ENCODE assay signal across 18 mouse cellular contexts in genomic region chr4:65475925-65476560, GRCm38 (mm10).
DNase-seq lines count a peak whose midpoint lies in the region; ATAC-seq lines count a peak whose summit lies in the region.
"Had no signal": no experiment of that assay in that cellular context is flagged by ENCODE, and none has a peak within 500 bp of the region (broad histone marks: within the 10 kb centered on the region; RNA-seq: fewer than 3 reads in every experiment).

No protein-coding gene starts in this region.

- no peak for ATAC-seq in hindbrain, embryonic 14.5 days (ENCODE audit: low FRiP score)

- WGBS in hindbrain, embryonic 14.5 days: 49% methylated on average over 4 of the region's 4 CpGs

- no peak overlapping the region for H3K9ac ChIP-seq in hindbrain, embryonic 14.5 days
- H3K9ac ChIP-seq: embryonic facial prominence, embryonic 13.5 days; forebrain, embryonic 12.5 days; limb, embryonic 12.5 days; liver, embryonic 13.5 days; lung, embryonic 15.5 days; midbrain, embryonic 12.5 days; neural tube, embryonic 13.5 days had no signal

- DNase-seq in heart, adult 11 months: peak; percentile 91
- DNase-seq in heart, postnatal 36 days: no peak
- peak; percentile 15 to 19 for DNase-seq in right cerebral cortex, adult 2 months (ENCODE audit: low spot score in 2 of 2)
- DNase-seq in right cerebral cortex, postnatal 4 days: no peak
- peak; percentile 67 for DNase-seq in adrenal gland, postnatal 10 days
- no peak for DNase-seq in ovary, postnatal 10 days (ENCODE audit: low spot score)
- no peak for DNase-seq in hindbrain, embryonic 14.5 days (ENCODE audit: low spot score)
- DNase-seq: cerebellum, adult 11-12 months; kidney, adult 18-20 months; kidney, postnatal 10 days; liver, embryonic 13.5 days; thymus, adult 2 months had no signal

- intact Hi-C loops in heart, postnatal 36 days (cut with DNase I): no loop called here

- H3K4me2 ChIP-seq in hindbrain, embryonic 14.5 days (replicated peaks): no peak overlapping the region
- H3K4me2 ChIP-seq: embryonic facial prominence, embryonic 13.5 days; forebrain, embryonic 12.5 days; limb, embryonic 12.5 days; liver, embryonic 13.5 days; lung, embryonic 15.5 days; midbrain, embryonic 12.5 days; neural tube, embryonic 13.5 days had no signal

- no peak overlapping the region for H3K4me3 ChIP-seq in hindbrain, embryonic 14.5 days (replicated peaks; ENCODE audit: low read length)
- H3K4me3 ChIP-seq: embryonic facial prominence, embryonic 13.5 days; forebrain, embryonic 12.5 days; limb, embryonic 12.5 days; liver, embryonic 13.5 days; lung, embryonic 15.5 days; midbrain, embryonic 12.5 days; neural tube, embryonic 13.5 days had no signal

- no peaks in the 10 kb centered on the region for H3K36me3 ChIP-seq in hindbrain, embryonic 14.5 days (replicated peaks; ENCODE audit: control insufficient read depth, insufficient read depth)
- H3K36me3 ChIP-seq: embryonic facial prominence, embryonic 13.5 days; forebrain, embryonic 12.5 days; limb, embryonic 12.5 days; liver, embryonic 13.5 days; lung, embryonic 15.5 days; midbrain, embryonic 12.5 days; neural tube, embryonic 13.5 days had no signal

- no peak overlapping the region for H3K27ac ChIP-seq in hindbrain, embryonic 14.5 days
- H3K27ac ChIP-seq: embryonic facial prominence, embryonic 13.5 days; forebrain, embryonic 12.5 days; limb, embryonic 12.5 days; liver, embryonic 13.5 days; lung, embryonic 15.5 days; midbrain, embryonic 12.5 days; neural tube, embryonic 13.5 days had no signal

- H3K9me3 ChIP-seq in hindbrain, embryonic 14.5 days (ENCODE audit: control insufficient read depth, low read length): no peaks in the 10 kb centered on the region
- H3K9me3 ChIP-seq: embryonic facial prominence, embryonic 13.5 days; forebrain, embryonic 12.5 days; limb, embryonic 12.5 days; liver, embryonic 13.5 days; lung, embryonic 15.5 days; midbrain, embryonic 12.5 days; neural tube, embryonic 13.5 days had no signal

- H3K27me3 ChIP-seq in hindbrain, embryonic 14.5 days (ENCODE audit: control insufficient read depth, insufficient read depth, low read length): no peaks in the 10 kb centered on the region
- H3K27me3 ChIP-seq: embryonic facial prominence, embryonic 13.5 days; limb, embryonic 12.5 days; liver, embryonic 13.5 days; lung, embryonic 15.5 days; midbrain, embryonic 12.5 days; neural tube, embryonic 13.5 days had no signal

- H3K4me1 ChIP-seq in hindbrain, embryonic 14.5 days (replicated peaks; ENCODE audit: control insufficient read depth, insufficient read depth, low read length): no peaks in the 10 kb centered on the region; the same call in 1 of the 2 replicates
- H3K4me1 ChIP-seq: embryonic facial prominence, embryonic 13.5 days; liver, embryonic 13.5 days; lung, embryonic 15.5 days; neural tube, embryonic 13.5 days had no signal

Comparison
In these comparisons a context has a peak if more than half of its experiments do, and no peak if none do; other contexts are left out.
1. DNase-seq: peak in heart, adult 11 months (single experiment), right cerebral cortex, adult 2 months (2 of 2) and adrenal gland, postnatal 10 days (single experiment); none in heart, postnatal 36 days (0 of 2), right cerebral cortex, postnatal 4 days (single experiment), ovary, postnatal 10 days (single experiment) and hindbrain, embryonic 14.5 days (single experiment).